Mouse (Mus musculus) CD4-positive, CD25-positive, alpha-beta regulatory T cell, adult 4 months (primary cell): ENCODE results near the gene Vmn2r10. TPM values are rescaled to one million over a fixed set of nuclear protein-coding genes. Genes with fewer than 3 reads are reported as not detected.
"Not testable (repeated sequence)": the region's sequence is repeated elsewhere in the genome, so short reads cannot be mapped to it uniquely, and the experiment has no call there.

ENCODE experiments used
- ATAC-seq: one replicate; pipeline ENCODE4 v1.8.0; 2017
- polyA plus RNA-seq, 2 experiments: library from polyadenylated mRNA; unstranded; fragments of 100-300 nt; shearing (Covaris generic); gene quantifications; one replicate each; pipeline ENCODE4 v1.2.1; 2017

Gene Vmn2r10
- polyA plus RNA-seq, result not detected

GRCm38 (mm10) chr5:109006427-109006826 lies at the start of gene Vmn2r10:
Vmn2r10 (minus strand) TSS chr5:109006527.
- ATAC-seq, result not testable (repeated sequence)

GRCm38 (mm10) chr5:109055286-109055685 lies 49.0 kb upstream of the Vmn2r10 start:
- ATAC-seq, result no peak

- ATAC-seq, result no peak
Observed at GRCm38 (mm10) chr5:109032591-109032990, 26.3 kb upstream of the Vmn2r10 start.

GRCm38 (mm10) chr5:108988924-108989323 lies 17.4 kb downstream of the Vmn2r10 start:
- ATAC-seq, result no peak

Other genes with a start within 250 kb of the Vmn2r10 start
- gene Rnf212, start 231.5 kb downstream of the Vmn2r10 start, polyA plus RNA-seq, result not detected
- not detected for gene Tmed11, start 211.2 kb downstream of the Vmn2r10 start, polyA plus RNA-seq
- not detected for gene Vmn2r8, start 197.7 kb downstream of the Vmn2r10 start, polyA plus RNA-seq
- gene Vmn2r9, start 153.9 kb downstream of the Vmn2r10 start, polyA plus RNA-seq, result under 1 TPM in 1 of 2 experiments, not detected in 1; 0.03 TPM
- under 1 TPM in 1 of 2 experiments, not detected in 1; 0.12 TPM for gene Vmn2r11, start 53.0 kb upstream of the Vmn2r10 start, polyA plus RNA-seq
- gene Vmn2r12, start 91.4 kb upstream of the Vmn2r10 start, polyA plus RNA-seq, result not detected
- not detected for gene Vmn2r13, start 185.7 kb upstream of the Vmn2r10 start, polyA plus RNA-seq
- gene Vmn2r14, start 218.2 kb upstream of the Vmn2r10 start, polyA plus RNA-seq, result not detected